Mouse (Mus musculus) C2C12 (cell line): ENCODE measurements around the gene Asic2. TPM values are rescaled to one million over a fixed set of nuclear protein-coding genes. Genes with fewer than 3 reads are reported as not detected.

Experiments used
- H3K27me3 ChIP-seq: one replicate; pipeline ENCODE4 v1.6.1; 2011; ENCODE audit not compliant: control insufficient read depth, insufficient read depth, insufficient read length
- H3K36me3 ChIP-seq: one replicate; pipeline ENCODE4 v1.6.1; 2011; ENCODE audit not compliant: control insufficient read depth, insufficient read depth
- H3K4me3 ChIP-seq: one replicate; pipeline ENCODE4 v1.5.1; 2011; ENCODE audit warnings: mild to moderate bottlenecking, control low read depth; ENCODE audit not compliant: poor library complexity, insufficient read depth, severe bottlenecking
- H3K79me2 ChIP-seq: one replicate; pipeline ENCODE4 v1.6.1; 2011; ENCODE audit not compliant: control insufficient read depth, insufficient read depth
- H3K79me3 ChIP-seq: one replicate; pipeline ENCODE4 v1.6.1; 2011; ENCODE audit warnings: low read depth, control low read depth
- H3ac ChIP-seq: one replicate; pipeline ENCODE3; 2011; ENCODE audit warnings: low read depth; ENCODE audit not compliant: control insufficient read depth, insufficient read length
- CEBPB ChIP-seq: IDR thresholded peaks from one replicate; pipeline ENCODE4 v1.6.1; 2011; ENCODE audit warnings: low read depth, mild to moderate bottlenecking, control low read depth, moderate library complexity
- CTCF ChIP-seq: IDR thresholded peaks from one replicate; pipeline ENCODE4 v1.5.1; 2011; ENCODE audit not compliant: control insufficient read depth, insufficient read depth, insufficient read length
- FOSL1 ChIP-seq: IDR thresholded peaks from one replicate; pipeline ENCODE4 v1.8.0; 2011; ENCODE audit warnings: mild to moderate bottlenecking, low read length; ENCODE audit not compliant: poor library complexity, insufficient read depth, severe bottlenecking
- MAX ChIP-seq: IDR thresholded peaks from one replicate; pipeline ENCODE4 v1.6.1; 2011; ENCODE audit warnings: mild to moderate bottlenecking, control low read depth
- MYOD1 ChIP-seq: IDR thresholded peaks from one replicate; pipeline ENCODE4 v1.6.1; 2011; ENCODE audit warnings: low read depth; ENCODE audit not compliant: control insufficient read depth, insufficient read length
- MYOG ChIP-seq: IDR thresholded peaks from one replicate; pipeline ENCODE4 v1.6.1; 2011; ENCODE audit not compliant: control insufficient read depth, insufficient read length; ENCODE audit errors: extremely low read depth
- USF1 ChIP-seq: IDR thresholded peaks from one replicate; pipeline ENCODE4 v1.6.1; 2011; ENCODE audit warnings: low read depth, mild to moderate bottlenecking, control low read depth, moderate library complexity
- polyA plus RNA-seq: library from polyadenylated mRNA; unstranded; fragments of >200 nt; fragmentation: generic; extraction: Trizol; gene quantifications from one replicate; pipeline ENCODE4 v1.2.1, GENCODE M21; 2012; ENCODE audit warnings: missing spikeins

Asic2 gene
- polyA plus RNA-seq, 1 experiment = not detected

DNA sequence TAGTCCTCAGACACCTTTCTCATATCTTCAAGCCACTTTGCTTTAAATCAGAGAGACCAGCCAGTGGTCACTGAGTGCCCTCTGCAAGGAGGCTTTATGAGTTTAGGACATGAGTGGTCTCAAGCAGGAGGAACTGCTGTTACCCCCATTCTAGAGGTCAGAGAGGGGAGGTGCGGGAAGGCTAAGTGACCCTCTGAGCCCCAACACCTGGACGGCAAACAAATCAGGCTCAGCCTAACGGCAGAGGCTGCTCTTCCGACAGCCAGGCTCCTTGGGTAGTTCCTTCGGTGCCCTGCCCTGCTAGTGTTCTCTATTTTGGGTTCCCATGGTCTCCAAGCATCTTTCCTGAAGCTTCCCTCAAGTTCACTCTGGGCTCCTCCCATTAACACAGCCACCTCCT lies 357.8 kb downstream of the Asic2 start:
- TF ChIP-seq MYOG (no peak), MYOD1 (no peak)
- Histone ChIP-seq H3K4me3 (no peak overlapping the region), H3ac (no peak overlapping the region)

DNA sequence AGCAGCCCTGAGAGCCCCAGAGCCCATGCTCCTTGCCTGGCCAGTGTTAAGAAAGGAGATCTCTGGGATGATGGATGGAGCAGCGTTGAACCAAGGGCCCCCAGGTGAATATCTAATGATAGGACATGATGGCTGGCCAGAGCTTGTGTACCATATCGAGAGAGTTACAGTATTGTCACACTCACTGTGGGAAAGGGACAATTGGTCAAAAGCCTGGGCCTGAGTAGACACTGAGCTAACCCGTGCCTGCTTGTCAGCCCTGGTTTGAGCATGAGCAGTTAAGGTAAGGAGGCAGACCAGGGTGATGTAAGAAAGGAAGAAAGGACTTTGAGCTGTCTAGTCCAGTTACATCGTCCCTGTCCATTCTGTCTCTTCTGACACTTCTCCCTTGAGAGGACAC lies 365.3 kb downstream of the Asic2 start:
- H3K79me3 ChIP-seq = no peaks in the 10 kb centered on the region
- TF ChIP-seq MYOG (no peak), CTCF (no peak), FOSL1 (no peak), MYOD1 (no peak), MAX (no peak), CEBPB (no peak), USF1 (no peak)
- H3K4me3 ChIP-seq = no peak overlapping the region
- no peaks in the 10 kb centered on the region for H3K79me2 ChIP-seq
- peaks cover 6% of the 10 kb centered on the region for H3K27me3 ChIP-seq
- H3K36me3 ChIP-seq = no peaks in the 10 kb centered on the region
- no peak overlapping the region for H3ac ChIP-seq

More for the DNA sequence above, 357.8 kb downstream of the Asic2 start:
- Histone ChIP-seq H3K79me3 (no peaks in the 10 kb centered on the region), H3K79me2 (no peaks in the 10 kb centered on the region), H3K27me3 (peaks cover 12% of the 10 kb centered on the region), H3K36me3 (no peaks in the 10 kb centered on the region)

DNA sequence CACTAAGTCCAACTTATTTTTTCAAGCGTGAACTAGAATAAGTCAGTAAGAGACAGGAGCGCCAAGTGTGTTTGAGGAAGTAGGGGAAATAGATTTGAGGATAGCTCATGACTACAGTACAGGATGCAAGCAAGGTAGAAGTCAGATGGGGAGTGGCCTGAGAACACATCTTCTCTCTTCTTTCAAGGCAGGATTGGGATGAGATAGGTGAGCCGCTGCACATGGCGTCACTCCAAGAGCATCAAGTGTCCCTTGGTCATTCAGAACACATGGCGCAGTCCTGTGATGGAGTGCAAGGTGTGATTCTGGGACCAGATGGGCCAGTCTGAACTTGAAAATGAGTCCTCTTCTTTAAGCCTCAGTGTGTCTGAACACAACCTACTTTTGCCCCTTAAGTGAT lies 366.5 kb downstream of the Asic2 start:
- H3K4me3 ChIP-seq = no peak overlapping the region
- H3K27me3 ChIP-seq = peaks cover 6% of the 10 kb centered on the region
- no peak for TF ChIP-seq USF1
- no peaks in the 10 kb centered on the region for H3K79me2 ChIP-seq
- no peak overlapping the region for H3ac ChIP-seq
- no peaks in the 10 kb centered on the region for H3K79me3 ChIP-seq
- no peaks in the 10 kb centered on the region for H3K36me3 ChIP-seq

GRCm38 (mm10) chr11:81597601-81598000 lies 370.7 kb downstream of the Asic2 start:
- TF ChIP-seq MAX (no peak), USF1 (no peak)
- Histone ChIP-seq H3K79me3 (no peaks in the 10 kb centered on the region), H3K36me3 (no peaks in the 10 kb centered on the region), H3K4me3 (no peak overlapping the region), H3K27me3 (no peaks in the 10 kb centered on the region), H3ac (no peak overlapping the region), H3K79me2 (no peaks in the 10 kb centered on the region)

DNA sequence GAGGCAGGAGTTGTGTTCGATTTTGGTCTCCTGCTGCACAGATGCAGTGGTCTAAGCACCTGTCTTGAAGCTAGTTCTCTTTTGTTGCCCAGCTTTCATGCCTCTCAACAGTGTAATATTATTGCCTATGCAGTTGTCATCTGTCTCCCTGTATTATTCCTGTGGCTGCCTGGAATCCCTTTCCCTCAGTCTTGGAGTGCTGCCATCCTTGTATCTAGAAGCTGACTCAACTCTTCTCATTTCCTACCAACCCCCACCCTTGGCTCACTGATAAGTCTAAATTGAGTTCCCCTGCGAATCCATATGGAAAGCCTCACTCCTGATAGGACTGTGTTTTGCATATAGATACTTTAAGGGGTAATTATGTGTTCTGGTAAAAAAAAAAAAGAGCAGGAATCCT lies 373.0 kb downstream of the Asic2 start:
- Histone ChIP-seq H3K79me2 (no peaks in the 10 kb centered on the region), H3K79me3 (no peaks in the 10 kb centered on the region), H3ac (no peak overlapping the region), H3K4me3 (no peak overlapping the region), H3K27me3 (no peaks in the 10 kb centered on the region), H3K36me3 (no peaks in the 10 kb centered on the region)
- TF ChIP-seq FOSL1 (no peak), USF1 (no peak), MYOG (no peak), CTCF (no peak), CEBPB (no peak), MYOD1 (no peak), MAX (no peak)

- no peak for TF ChIP-seq MYOD1
- no peak for TF ChIP-seq CTCF
- Histone ChIP-seq H3K79me3 (no peaks in the 10 kb centered on the region), H3K79me2 (no peaks in the 10 kb centered on the region), H3ac (no peak overlapping the region), H3K27me3 (no peaks in the 10 kb centered on the region), H3K36me3 (no peaks in the 10 kb centered on the region), H3K4me3 (no peak overlapping the region)
These were observed 375.5 kb downstream of the Asic2 start for GRCm38 (mm10) chr11:81592776-81593175.

- H3K4me3 ChIP-seq = no peak overlapping the region
- H3K36me3 ChIP-seq = no peaks in the 10 kb centered on the region
- TF ChIP-seq MAX = no peak
- no peak for TF ChIP-seq FOSL1
- no peak for TF ChIP-seq CEBPB
- no peak for TF ChIP-seq MYOG
- no peak for TF ChIP-seq CTCF
- TF ChIP-seq USF1 = no peak
- TF ChIP-seq MYOD1 = no peak
- no peaks in the 10 kb centered on the region for H3K27me3 ChIP-seq
- no peaks in the 10 kb centered on the region for H3K79me2 ChIP-seq
- no peaks in the 10 kb centered on the region for H3K79me3 ChIP-seq
- no peak overlapping the region for H3ac ChIP-seq
These were observed 377.3 kb downstream of the Asic2 start for GRCm38 (mm10) chr11:81590911-81591310.
